Mouse (Mus musculus) lung, postnatal 0 days (tissue): ENCODE measurements around the gene Nr2c2.

Experiments
- CTCF ChIP-seq: IDR thresholded peaks from 2 replicates; pipeline ENCODE4 v1.5.1; 2016; ENCODE audit warnings: antibody characterized with exemption, mild to moderate bottlenecking
- EP300 ChIP-seq: IDR thresholded peaks from 2 replicates; pipeline ENCODE4 v1.6.1; 2016; ENCODE audit warnings: antibody characterized with exemption, mild to moderate bottlenecking, control low read depth

DNA sequence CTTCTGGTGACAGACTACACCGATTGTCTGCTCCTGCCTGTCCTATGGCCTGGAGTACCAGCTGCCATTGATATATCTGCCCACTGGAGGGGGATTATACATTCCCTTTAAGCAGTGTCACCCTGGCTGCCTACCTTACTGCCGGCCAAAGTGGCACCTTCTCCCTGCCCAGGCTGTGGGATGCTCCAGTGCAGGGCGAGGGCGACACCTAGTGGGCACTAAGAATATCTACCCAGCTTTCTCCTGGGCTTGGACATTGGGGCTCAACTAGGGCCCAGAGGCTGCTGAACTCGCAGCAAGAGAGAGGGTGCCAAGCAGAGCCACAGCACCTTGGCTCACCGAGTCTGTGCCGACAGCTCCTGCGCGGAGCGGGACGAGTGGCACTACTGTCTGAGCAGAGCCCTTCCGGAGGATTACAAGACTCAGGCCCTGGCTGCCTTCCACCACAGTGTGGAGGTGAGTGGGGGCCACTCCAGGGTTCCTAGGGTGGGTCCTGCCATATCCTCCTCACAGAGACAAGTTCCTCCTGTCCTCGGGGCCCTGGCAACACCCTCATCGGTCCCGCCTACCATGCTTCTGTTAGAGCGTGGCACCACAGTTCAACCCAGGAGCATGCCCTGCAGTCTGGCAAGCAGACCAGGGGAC lies 23.9 kb upstream of the Nr2c2 start:
- TF ChIP-seq CTCF: peak; percentile 98
- TF ChIP-seq EP300: no peak
